Mouse (Mus musculus): Measurements from ENCODE around the gene Khdc4.

The Khdc4 gene

DNA sequence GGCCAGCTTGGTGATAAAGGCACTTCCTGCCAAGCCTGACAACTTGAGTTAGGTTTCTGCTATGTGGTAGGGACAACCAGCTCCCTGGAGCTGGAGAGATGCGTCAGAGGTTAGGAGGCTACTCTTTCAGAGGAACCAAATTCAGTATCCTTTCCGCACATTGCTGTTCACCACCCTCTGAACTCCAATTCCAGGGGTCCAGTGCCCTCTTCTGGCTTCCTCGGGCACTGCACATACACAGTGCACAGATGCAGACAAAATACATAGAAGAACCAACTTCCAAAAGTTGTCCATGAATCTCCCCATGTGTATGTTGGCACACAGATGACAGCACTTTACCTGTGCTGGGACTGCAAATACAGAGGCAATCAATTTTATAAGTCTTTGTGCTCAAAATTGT is 53.0 kb downstream of the Khdc4 start:
- peak; percentile 57 to 58 for DNase-seq

DNA sequence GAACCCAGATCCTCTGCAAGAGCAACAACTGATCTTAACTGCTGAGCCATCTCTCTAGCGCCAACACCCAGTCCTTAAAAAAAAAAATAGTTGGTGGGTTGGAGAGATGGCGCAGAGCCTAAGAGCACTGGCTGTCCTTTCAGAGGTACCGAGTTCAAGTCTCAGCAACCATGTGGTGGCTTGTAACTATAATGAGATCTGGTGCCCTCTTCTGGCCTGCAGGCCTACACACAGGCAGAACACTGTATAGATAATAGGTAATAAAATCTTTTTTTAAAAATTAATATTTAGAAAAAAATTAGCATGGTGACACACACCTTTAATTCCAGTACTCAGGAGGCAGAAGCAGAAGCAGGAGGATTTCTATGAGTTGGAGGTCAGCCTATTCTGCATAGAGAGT is 54.5 kb downstream of the Khdc4 start:
- no peak for DNase-seq

DNA sequence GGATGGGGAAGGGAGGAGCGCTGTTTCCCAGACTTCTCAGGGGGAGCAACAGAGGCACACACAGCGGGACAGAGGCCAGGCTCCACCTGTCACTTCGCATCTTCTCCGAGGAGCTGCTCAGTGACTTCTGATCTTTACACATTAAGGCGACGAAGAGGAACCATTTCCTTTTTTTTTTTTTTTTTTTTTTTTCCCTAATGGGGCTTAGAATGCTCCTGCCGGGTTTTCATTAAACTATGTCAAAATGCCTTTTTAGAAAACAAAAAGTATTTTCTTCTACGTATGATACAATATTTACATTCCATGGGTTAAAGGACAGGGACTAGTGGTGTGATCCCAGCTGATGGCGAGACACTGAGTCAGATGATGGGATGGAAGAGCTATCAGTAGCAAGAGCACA is 59.9 kb downstream of the Khdc4 start:
- no peak for DNase-seq

DNA sequence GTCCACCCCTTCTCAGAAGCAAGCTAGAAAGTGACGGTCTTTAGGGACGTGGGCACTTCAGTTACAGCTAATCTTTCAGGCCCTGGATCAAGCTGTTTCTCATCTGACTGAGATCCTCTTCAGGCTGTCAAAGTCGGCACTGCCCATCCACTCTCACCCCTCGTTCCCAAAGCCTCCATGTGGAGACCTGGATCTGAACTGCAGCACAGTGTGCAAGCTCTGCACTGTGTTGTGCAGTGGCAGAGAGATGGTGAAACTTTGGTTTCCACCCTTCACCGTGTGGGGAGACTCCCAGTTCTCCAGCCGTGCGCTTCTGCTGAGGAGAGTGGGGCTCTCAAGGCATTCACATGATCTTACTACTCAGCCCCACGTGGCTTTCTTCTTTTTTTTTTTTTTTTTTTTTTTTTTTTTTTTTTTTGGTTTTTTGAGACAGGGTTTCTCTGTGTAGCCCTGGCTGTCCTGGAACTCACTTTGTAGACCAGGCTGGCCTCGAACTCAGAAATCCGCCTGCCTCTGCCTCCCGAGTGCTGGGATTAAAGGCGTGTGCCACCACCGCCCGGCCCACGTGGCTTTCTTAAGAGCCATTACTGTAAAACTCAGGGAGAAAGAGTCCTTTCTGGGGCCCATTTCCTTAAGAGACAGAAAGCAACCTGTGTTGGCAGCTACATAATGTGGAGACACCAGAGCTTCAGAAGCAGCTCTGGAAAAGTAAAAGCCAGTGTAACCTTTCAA is 60.7 kb downstream of the Khdc4 start:
- no peak for DNase-seq

DNA sequence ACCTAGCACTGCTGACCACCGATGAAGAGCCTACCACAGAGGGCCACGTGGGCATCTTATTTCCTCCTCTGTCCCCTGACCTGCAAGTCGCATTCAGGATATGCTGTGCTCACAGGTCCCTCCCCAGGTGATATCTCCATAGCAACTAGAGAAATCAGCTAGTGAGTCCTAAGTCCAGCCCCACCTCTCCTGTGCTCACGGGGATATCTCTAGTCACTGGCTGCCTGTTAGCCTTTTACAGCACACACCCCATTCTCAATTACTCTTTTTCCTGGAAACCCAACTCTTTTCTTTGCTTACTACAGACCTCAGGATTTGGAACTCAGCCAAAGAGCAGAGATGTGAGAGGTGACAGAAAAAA is 61.2 kb downstream of the Khdc4 start:
- no peak for DNase-seq

DNA sequence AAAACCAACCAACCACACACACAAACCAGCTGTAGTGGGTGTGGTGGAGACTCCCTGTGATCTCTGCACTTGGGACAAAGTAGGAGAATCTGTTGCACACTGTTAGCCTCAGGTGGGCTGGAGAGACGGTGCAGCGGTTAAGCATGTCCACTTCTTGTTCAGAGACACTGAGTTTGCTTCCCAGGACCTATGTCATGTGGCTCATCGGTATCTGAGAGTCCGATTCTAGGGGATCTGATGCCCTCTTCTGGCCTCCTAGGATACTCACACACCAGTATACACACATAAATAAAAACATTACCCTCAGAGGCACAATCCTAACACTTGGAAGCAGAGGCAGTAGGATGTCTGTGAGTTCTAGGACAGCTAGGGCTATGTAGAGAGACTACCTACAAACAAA is 68.7 kb downstream of the Khdc4 start:
- no peak for DNase-seq

DNA sequence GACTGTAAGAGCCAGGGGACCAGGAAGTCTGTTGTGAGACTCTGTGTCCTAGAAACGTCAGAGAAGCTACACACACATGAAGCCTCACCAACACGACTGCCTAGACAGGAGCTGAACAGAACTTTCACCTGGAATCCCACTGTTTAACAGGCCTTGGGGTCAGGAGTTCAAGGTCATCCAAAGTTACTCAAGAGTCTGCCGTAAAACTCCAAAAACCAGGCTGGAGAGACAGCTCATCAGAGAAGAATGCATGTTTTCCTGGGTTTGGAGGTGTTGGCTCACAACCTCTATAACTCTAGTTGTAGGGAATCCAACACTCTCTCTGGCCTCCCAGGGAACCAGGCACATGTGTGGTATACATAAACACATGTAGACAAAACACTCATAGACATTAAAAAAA is 69.9 kb downstream of the Khdc4 start:
- DNase-seq = no peak

DNA sequence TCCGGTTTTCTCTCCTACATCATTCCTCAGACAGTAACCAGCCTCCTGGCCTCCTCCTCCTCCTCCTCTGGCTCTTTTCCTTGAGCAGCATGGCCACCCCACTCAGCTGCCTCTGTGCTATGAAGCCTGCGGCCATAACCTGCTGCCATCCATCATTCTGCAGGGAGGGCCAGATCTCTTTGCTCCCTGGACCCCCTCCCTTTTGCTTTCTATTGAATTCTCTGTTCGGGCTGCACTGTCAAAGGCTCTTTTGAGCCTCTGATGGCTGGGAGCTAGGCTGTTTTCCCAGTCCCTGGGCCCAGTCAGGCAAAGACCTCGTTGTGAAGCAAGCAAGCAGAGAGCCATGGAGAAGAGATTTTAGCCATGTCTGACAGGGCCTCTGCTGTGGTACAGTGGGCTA is 70.7 kb downstream of the Khdc4 start:
- no peak for DNase-seq

DNA sequence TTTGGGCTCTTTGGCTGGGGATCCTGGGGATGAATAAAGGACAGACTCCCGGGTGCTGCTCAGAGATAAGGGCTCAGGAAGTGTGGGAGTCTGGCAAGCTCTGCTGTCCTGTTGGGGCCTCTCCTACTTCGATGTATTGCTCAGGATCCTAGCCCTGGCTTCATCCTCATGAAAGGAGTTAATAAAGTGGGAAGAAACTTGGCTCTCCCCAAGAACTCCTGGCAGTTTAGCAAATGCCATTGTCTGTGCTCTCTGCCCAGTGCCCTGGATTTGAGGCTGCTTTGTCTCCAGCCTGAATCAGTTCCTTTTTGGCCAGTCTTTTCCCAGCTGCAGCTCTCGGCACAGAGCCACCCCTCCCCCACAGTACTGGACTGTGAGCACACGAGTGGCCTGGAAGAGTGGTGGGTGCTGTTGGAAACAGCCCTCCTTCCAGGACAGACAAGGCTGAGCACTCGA is 72.5 kb downstream of the Khdc4 start:
- peak; percentile 65 to 68 for DNase-seq

DNA sequence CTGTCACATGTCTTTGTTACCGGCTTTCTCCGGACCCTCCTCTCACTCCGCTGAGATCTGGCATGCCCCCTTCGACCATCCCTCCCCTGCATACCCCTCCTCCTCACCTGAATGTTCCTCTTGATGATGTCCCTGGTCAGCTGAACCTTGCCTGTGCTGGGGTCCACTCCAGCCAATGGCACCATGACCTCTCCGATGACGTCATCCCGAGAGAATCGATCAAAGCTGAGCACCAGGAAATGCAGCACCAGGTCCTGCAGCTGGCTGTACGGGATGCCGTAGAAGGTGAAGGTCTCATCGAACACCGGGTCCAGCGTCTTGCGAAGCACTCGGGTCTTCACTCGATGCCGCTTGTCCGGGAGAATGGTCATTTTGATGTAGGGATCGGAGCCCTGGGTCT is 76.0 kb downstream of the Khdc4 start:
- DNase-seq = no peak

DNA sequence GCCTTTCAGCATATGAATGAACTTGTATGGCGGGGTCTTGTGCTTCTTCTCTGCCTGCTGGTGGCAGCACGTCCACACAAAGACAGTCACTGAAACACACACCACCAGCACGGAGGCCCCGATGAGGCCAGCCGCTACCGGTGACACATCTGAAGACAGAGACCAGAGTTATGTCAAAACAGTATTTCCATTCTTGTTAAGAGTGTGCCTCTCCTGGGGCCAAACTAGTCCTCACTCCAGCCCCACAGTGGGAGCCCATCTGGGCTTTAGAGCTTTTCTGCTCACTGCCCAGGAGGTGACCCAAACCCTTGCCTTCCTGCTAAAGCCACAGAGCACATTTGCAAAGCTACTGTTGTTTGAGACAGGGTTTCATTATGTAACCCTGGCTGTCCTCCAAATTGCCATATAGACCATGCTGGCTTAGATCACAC is 76.8 kb downstream of the Khdc4 start:
- DNase-seq = no peak

All from cerebellum, postnatal 36 days (tissue).